Mouse (Mus musculus) spleen, adult 2 months (tissue): Measurements from ENCODE around the gene Mr1. TPM values are rescaled to one million over a fixed set of nuclear protein-coding genes. Genes with fewer than 3 reads are reported as not detected.

Source experiments
- DNase-seq, 2 experiments: peaks; one replicate each; pipeline versions ENCODE4 v3.0.0 to v3.0.0-alpha.2; 2012 to 2021; ENCODE audit warnings: low spot score in 2 of 2, low read depth in 1 of 2
- H3K27ac ChIP-seq: fragments of 200-500 bp; 2 replicates; pipeline ENCODE4 v1.5.1; 2012; ENCODE audit warnings: low read length, inconsistent platforms; ENCODE audit not compliant: insufficient read depth
- H3K27me3 ChIP-seq: fragments of 200-500 bp; 2 replicates; pipeline ENCODE4 v1.6.1; 2012; ENCODE audit warnings: mild to moderate bottlenecking, moderate library complexity, low read length, inconsistent platforms; ENCODE audit not compliant: control insufficient read depth, insufficient read depth
- H3K36me3 ChIP-seq: fragments of 200-500 bp; 2 replicates; pipeline ENCODE4 v1.6.1; 2012; ENCODE audit warnings: mild to moderate bottlenecking, low read length, inconsistent platforms; ENCODE audit not compliant: control insufficient read depth, insufficient read depth
- H3K4me1 ChIP-seq: fragments of 200-500 bp; 2 replicates; pipeline ENCODE4 v1.6.1; 2011; ENCODE audit warnings: inconsistent platforms; ENCODE audit not compliant: control insufficient read depth, insufficient read depth, insufficient read length
- H3K4me3 ChIP-seq: fragments of 200-500 bp; 2 replicates; pipeline ENCODE4 v1.5.1; 2011; ENCODE audit warnings: mild to moderate bottlenecking, inconsistent platforms; ENCODE audit not compliant: insufficient read depth, insufficient read length; ENCODE audit errors: extremely low read depth
- CTCF ChIP-seq: fragments of 200-500 bp; IDR thresholded peaks from 2 replicates; pipeline ENCODE4 v1.5.1; 2011; ENCODE audit warnings: mild to moderate bottlenecking, inconsistent platforms; ENCODE audit not compliant: insufficient read depth, insufficient read length, insufficient replicate concordance; ENCODE audit errors: extremely low read depth
- POLR2A ChIP-seq: fragments of 200-500 bp; IDR thresholded peaks from 2 replicates; pipeline ENCODE4 v1.6.1; 2011; ENCODE audit warnings: low read depth, low read length, inconsistent platforms
- WGBS: fragments of 180-500 bp; shearing (Covaris S2); methylation state at CpG from one replicate; pipeline ENCODE4 v1.1.7; 2018; 5-methylcytosine and 5-hydroxymethylcytosine counted together
- polyA plus RNA-seq: library from polyadenylated mRNA; depleted of rRNA; stranded (reverse); fragments of >200 nt; gene quantifications from 2 replicates; pipeline ENCODE4 v1.2.3, GENCODE M21; 2012; rRNA removed

Mr1 gene
- polyA plus RNA-seq, 1 experiment: 2.2 TPM

- TF ChIP-seq CTCF (no peak), POLR2A (peak; percentile 57; the same call in 1 of the 2 replicates)
- DNase-seq: peak; percentile 70 to 93
- Histone ChIP-seq H3K27me3 (no peaks in the 10 kb centered on the region), H3K36me3 (no peaks in the 10 kb centered on the region), H3K27ac (peak overlapping the region; percentile 64), H3K4me1 (peaks cover 27% of the 10 kb centered on the region), H3K4me3 (peak overlapping the region; percentile 74)
- 7% methylated on average over 61 of the region's 77 CpGs for WGBS
Measured at GRCm38 (mm10) chr1:155083271-155084265, 63.0 kb downstream of the Mr1 start.

GRCm38 (mm10) chr1:155082965-155083268, 63.7 kb downstream of the Mr1 start:
- peak in 1 of 2 experiments; percentile 37 for DNase-seq
- H3K27me3 ChIP-seq: no peaks in the 10 kb centered on the region
- peaks cover 30% of the 10 kb centered on the region for H3K4me1 ChIP-seq
- no peak for TF ChIP-seq POLR2A
- no peak for TF ChIP-seq CTCF
- peak overlapping the region; percentile 63 for H3K4me3 ChIP-seq
- no peaks in the 10 kb centered on the region for H3K36me3 ChIP-seq
- H3K27ac ChIP-seq: peak overlapping the region; percentile 64
- WGBS: 3% methylated on average over 16 of the region's 18 CpGs

GRCm38 (mm10) chr1:155082158-155082964, 64.3 kb downstream of the Mr1 start:
- Histone ChIP-seq H3K4me3 (peak overlapping the region; percentile 63; the same call in 1 of the 2 replicates), H3K36me3 (no peaks in the 10 kb centered on the region), H3K4me1 (peaks cover 30% of the 10 kb centered on the region), H3K27me3 (no peaks in the 10 kb centered on the region), H3K27ac (no peak overlapping the region; the same call in 1 of the 2 replicates)
- 19% methylated on average over 11 of the region's 11 CpGs for WGBS
- no peak for DNase-seq
- TF ChIP-seq POLR2A (no peak), CTCF (no peak)

- Histone ChIP-seq H3K27me3 (no peaks in the 10 kb centered on the region), H3K4me1 (peaks cover 17% of the 10 kb centered on the region; the same call in 1 of the 2 replicates), H3K36me3 (no peaks in the 10 kb centered on the region), H3K4me3 (no peak overlapping the region), H3K27ac (no peak overlapping the region)
- TF ChIP-seq POLR2A: no peak
- no peak for TF ChIP-seq CTCF
- WGBS: 87% methylated on average over 3 of the region's 3 CpGs
- no peak for DNase-seq
Measured at GRCm38 (mm10) chr1:155077675-155078074, 68.9 kb downstream of the Mr1 start.

Other genes with a start within 250 kb of the Mr1 start
- gene Ier5, start 47.2 kb downstream of the Mr1 start, polyA plus RNA-seq: 47.7 and 82.0 TPM in 2 replicates
- gene Stx6, start 11.9 kb upstream of the Mr1 start, polyA plus RNA-seq: 35.0 and 45.6 TPM in 2 replicates
- 2.7 and 3.3 TPM in 2 replicates for gene BC034090, start 97.6 kb upstream of the Mr1 start, polyA plus RNA-seq